10 mouse cellular contexts compared by ENCODE assay signal in the genomic region with DNA sequence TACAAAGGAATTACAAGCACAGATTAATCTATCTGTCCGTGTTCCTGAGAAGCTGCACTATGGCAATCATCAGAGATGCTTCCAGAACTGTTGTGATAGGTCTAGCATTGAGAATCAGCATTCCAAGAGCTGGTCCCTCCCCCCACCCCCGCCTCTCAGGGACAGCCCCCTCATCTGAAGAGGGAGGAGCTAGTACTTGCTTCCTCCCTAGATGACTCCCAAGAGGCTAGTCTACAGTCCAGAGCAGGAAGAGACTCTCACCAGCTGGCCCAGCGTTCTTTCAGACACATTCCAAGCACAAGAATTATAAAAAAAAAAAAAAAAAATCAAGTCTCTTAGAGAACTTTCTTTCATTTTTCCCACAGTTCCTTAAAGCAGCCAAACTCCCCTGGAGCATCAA. TPM values are rescaled to one million over a fixed set of nuclear protein-coding genes. Genes with fewer than 3 reads are reported as not detected.
A peak's percentile ranks its signal among the peaks of the same experiment; 100 is the strongest.
DNase-seq lines count a peak whose midpoint lies in the region; ATAC-seq and TF ChIP-seq lines count a peak whose summit lies in the region.
"Had no signal": no experiment of that assay in that cellular context is flagged by ENCODE, and none has a peak within 500 bp of the region (broad histone marks: within the 10 kb centered on the region; RNA-seq: fewer than 3 reads in every experiment).

No protein-coding gene starts in this region.

- peak overlapping the region; percentile 21; the same call in 1 of the 2 replicates for H3K4me2 ChIP-seq in hindbrain, postnatal 0 days (ENCODE audit: low read depth, low read length)
- H3K4me2 ChIP-seq in hindbrain, embryonic 13.5 days, result no peak overlapping the region
- no peak overlapping the region; the same call in 1 of the 2 replicates for H3K4me2 ChIP-seq in limb, embryonic 14.5 days (replicated peaks; ENCODE audit: low read depth, low read length, severe bottlenecking)

- no peak for ATAC-seq in hindbrain, postnatal 0 days
- no peak for ATAC-seq in hindbrain, embryonic 13.5 days (ENCODE audit: low FRiP score)
- peak; percentile 74; the same call in 1 of the 2 replicates for ATAC-seq in limb, embryonic 14.5 days (ENCODE audit: low FRiP score, low read depth)

- H3K9me3 ChIP-seq in hindbrain, postnatal 0 days (ENCODE audit: low read length), result no peaks in the 10 kb centered on the region
- H3K9me3 ChIP-seq in hindbrain, embryonic 13.5 days, result no peaks in the 10 kb centered on the region
- H3K9me3 ChIP-seq in limb, embryonic 14.5 days (ENCODE audit: control insufficient read depth, low read length), result no peaks in the 10 kb centered on the region

- H3K9ac ChIP-seq in hindbrain, postnatal 0 days (replicated peaks; ENCODE audit: low read length), result no peak overlapping the region
- H3K9ac ChIP-seq in hindbrain, embryonic 13.5 days, result no peak overlapping the region
- no peak overlapping the region for H3K9ac ChIP-seq in limb, embryonic 14.5 days (ENCODE audit: low read depth, low read length, severe bottlenecking)

- TF ChIP-seq POLR2A in limb, embryonic 14.5 days (IDR thresholded peaks at IDR 0.05; ENCODE audit: borderline replicate concordance, extremely low read depth, insufficient read depth, insufficient read length), result no peak

- WGBS in hindbrain, postnatal 0 days, result 45% methylated on average over 3 of the region's 3 CpGs
- 49% methylated on average over 3 of the region's 3 CpGs for WGBS in hindbrain, embryonic 13.5 days
- 32% methylated on average over 3 of the region's 3 CpGs for WGBS in limb, embryonic 14.5 days

- intact Hi-C loops in left cerebral cortex, postnatal 14 days (cut with DNase I), result no loop called here

- DNase-seq in hindbrain, postnatal 0 days (ENCODE audit: low spot score), result peak; percentile 27
- DNase-seq in MN1 (ENCODE audit: low spot score), result peak; percentile 25
- peak; percentile 44 for DNase-seq in brain, adult 2 months (ENCODE audit: low read depth, low spot score)
- peak; percentile 68 for DNase-seq in limb, embryonic 14.5 days (ENCODE audit: low spot score)
- DNase-seq in cerebellum, postnatal 10 days, result no peak
- DNase-seq in left cerebral cortex, postnatal 14 days (ENCODE audit: low spot score in 2 of 2), result no peak
- DNase-seq: cerebellum, adult 11-12 months had no signal

- no peaks in the 10 kb centered on the region for H3K36me3 ChIP-seq in hindbrain, postnatal 0 days (ENCODE audit: insufficient read depth, low read length)
- H3K36me3 ChIP-seq in hindbrain, embryonic 13.5 days, result no peaks in the 10 kb centered on the region
- no peaks in the 10 kb centered on the region for H3K36me3 ChIP-seq in limb, embryonic 14.5 days (ENCODE audit: control insufficient read depth, insufficient read depth, low read length)

- H3K4me1 ChIP-seq in hindbrain, postnatal 0 days (ENCODE audit: insufficient read depth, low read length), result peaks cover 6% of the 10 kb centered on the region; the same call in 1 of the 2 replicates
- H3K4me1 ChIP-seq in hindbrain, embryonic 13.5 days (replicated peaks), result peaks cover 26% of the 10 kb centered on the region
- H3K4me1 ChIP-seq in limb, embryonic 14.5 days (ENCODE audit: control insufficient read depth, insufficient read depth, low read length), result peaks cover 16% of the 10 kb centered on the region

- 0 out of 2 replicates have a peak overlapping the region, but pooled peaks have one; percentile 15 for H3K27ac ChIP-seq in hindbrain, postnatal 0 days
- H3K27ac ChIP-seq in hindbrain, embryonic 13.5 days, result no peak overlapping the region
- H3K27ac ChIP-seq in limb, embryonic 14.5 days (replicated peaks; ENCODE audit: low read depth, low read length), result peak overlapping the region; percentile 43; the same call in 1 of the 2 replicates

- H3K27me3 ChIP-seq in hindbrain, postnatal 0 days (ENCODE audit: insufficient read depth, low read length), result no peaks in the 10 kb centered on the region
- H3K27me3 ChIP-seq in hindbrain, embryonic 13.5 days, result 0 out of 2 replicates have a peak, but pooled peaks cover 2% of the 10 kb centered on the region
- no peaks in the 10 kb centered on the region for H3K27me3 ChIP-seq in limb, embryonic 14.5 days (ENCODE audit: control insufficient read depth, insufficient read depth, low read length)

- TF ChIP-seq CTCF in hindbrain, postnatal 0 days (IDR thresholded peaks at IDR 0.05; ENCODE audit: low read depth), result no peak

- H3K4me3 ChIP-seq in hindbrain, postnatal 0 days (ENCODE audit: low read length), result no peak overlapping the region
- H3K4me3 ChIP-seq in hindbrain, embryonic 13.5 days, result no peak overlapping the region
- H3K4me3 ChIP-seq in limb, embryonic 14.5 days (replicated peaks; ENCODE audit: low read length), result no peak overlapping the region

RNA-seq across cellular contexts. Expression of gene Stmnd1, which starts 5.2 kb away (rescaled TPM):
- not detected in 2 replicates for total RNA-seq in hindbrain, postnatal 0 days (2014; rRNA removed)
- polyA plus RNA-seq in hindbrain, postnatal 0 days (2015; fragmentation: Nextera tagmentation; extraction: Ambion mirVana), result 0.31 TPM in 1 of 2 replicates, not detected in the other
- polyA plus RNA-seq in hindbrain, embryonic 13.5 days (2015; fragmentation: Nextera tagmentation; extraction: Ambion mirVana), result not detected in 2 replicates
- polyA plus RNA-seq in limb, embryonic 14.5 days (2012; rRNA removed), result 0.29 and 0.74 TPM in 2 replicates
- polyA plus RNA-seq in limb, embryonic 14.5 days (2014; fragmentation: Nextera tagmentation; extraction: Ambion mirVana), result 1.1 and 1.3 TPM in 2 replicates
- not detected for total RNA-seq in left cerebral cortex, postnatal 14 days (2021)
- total RNA-seq: layer of hippocampus, adult 8-10 months; megakaryocyte-erythroid progenitor cell, adult 5-6 weeks had no signal

Comparison
In these comparisons a context has a peak if more than half of its experiments do, and no peak if none do; other contexts are left out.
1. DNase-seq: peak in hindbrain, postnatal 0 days (single experiment), MN1 (single experiment), brain, adult 2 months (single experiment) and limb, embryonic 14.5 days (single experiment); none in cerebellum, postnatal 10 days (0 of 2) and left cerebral cortex, postnatal 14 days (0 of 2).